Mouse (Mus musculus) Patski (cell line): ENCODE measurements around the gene Gpc3. TPM values are rescaled to one million over a fixed set of nuclear protein-coding genes. Genes with fewer than 3 reads are reported as not detected.

ENCODE experiments used
- ATAC-seq: fragments of 100-300 bp; one replicate; pipeline ENCODE4 v1.8.0; 2021
- CTCF ChIA-PET: fragments of 350-600 bp; sonication (Branson Sonifier 250); formaldehyde crosslinking; loops from one replicate; lab custom pipeline; 2022; ENCODE audit warnings: inconsistent platforms; lab: Charles Lee
- POLR2A ChIA-PET: fragments of 350-600 bp; sonication (Branson Sonifier 250); formaldehyde crosslinking; loops from one replicate; lab custom pipeline; 2022; ENCODE audit warnings: antibody characterized with exemption, inconsistent platforms; lab: Charles Lee
- DNase-seq: peaks from one replicate; pipeline ENCODE4 v3.0.0-alpha.2; 2011; ENCODE audit warnings: low read depth, low spot score
- H3K27me3 ChIP-seq: fragments of 371-371 bp; one replicate; pipeline ENCODE4 v1.5.1; 2021
- CTCF ChIP-seq: fragments of 100-300 bp; IDR thresholded peaks from one replicate; pipeline ENCODE4 v1.5.1; 2021
- in situ Hi-C: fragments of 300-500 bp; cut with MboI; formaldehyde crosslinking; loops from 3 replicates; pipeline ENCODE4 v1.11.1; 2018; ENCODE audit warnings: low pct_unique_long_range_greater_than_20kb, mixed read lengths
- polyA plus RNA-seq: library from polyadenylated mRNA; unstranded; gene quantifications from one replicate; pipeline ENCODE4 v1.2.3, GENCODE M21; 2021

Gpc3 gene
- polyA plus RNA-seq, 1 experiment from 2014 or later, result 8.0 TPM

GRCm38 (mm10) chrX:52558526-52558925, 55.2 kb downstream of the Gpc3 start:
- ChIA-PET CTCF (no interaction called here), POLR2A (interaction anchor here (0.6 kb wide), 1 partner anchor 106 kb away, joined by 3 read pairs; no protein-coding TSS in a partner anchor)
- ATAC-seq (no peak), DNase-seq (no peak)
- no peak for TF ChIP-seq CTCF
- in situ Hi-C loops, result no loop called here
- H3K27me3 ChIP-seq, result peaks cover 55% of the 10 kb centered on the region

GRCm38 (mm10) chrX:52557489-52557888, 56.3 kb downstream of the Gpc3 start:
- ATAC-seq (no peak), DNase-seq (no peak)
- peaks cover 50% of the 10 kb centered on the region for H3K27me3 ChIP-seq
- no peak for TF ChIP-seq CTCF
- in situ Hi-C loops, result no loop called here
- POLR2A ChIA-PET, result no interaction called here
- CTCF ChIA-PET, result no interaction called here

DNA sequence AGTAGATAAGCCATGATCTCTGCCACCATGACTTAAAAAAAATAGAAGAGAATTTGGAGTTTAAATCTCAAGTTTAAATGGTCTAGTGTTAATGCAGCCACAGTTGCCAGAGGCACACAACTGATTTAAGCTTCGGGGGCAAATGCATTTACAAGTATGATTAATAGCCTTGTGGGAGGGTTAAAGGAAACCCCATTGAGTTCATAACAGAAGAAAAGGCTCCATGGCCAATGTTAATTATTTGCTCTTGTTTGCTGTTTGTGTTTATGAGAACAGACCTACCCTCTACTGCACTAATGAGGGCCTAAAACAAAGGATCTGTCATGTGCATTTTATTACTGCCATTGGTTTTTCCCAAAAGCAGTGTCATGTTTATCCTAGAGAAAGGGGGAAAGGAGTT, 62.5 kb downstream of the Gpc3 start:
- in situ Hi-C loops, result no loop called here
- TF ChIP-seq CTCF, result no peak
- ATAC-seq (no peak), DNase-seq (no peak)
- CTCF ChIA-PET, result no interaction called here
- POLR2A ChIA-PET, result interaction anchor here (0.7 kb wide), 1 partner anchor 9 kb away, joined by 3 read pairs; no protein-coding TSS in a partner anchor
- H3K27me3 ChIP-seq, result peaks cover 62% of the 10 kb centered on the region

GRCm38 (mm10) chrX:52544623-52545022, 69.1 kb downstream of the Gpc3 start:
- in situ Hi-C loops, result no loop called here
- POLR2A ChIA-PET, result no interaction called here
- CTCF ChIA-PET, result no interaction called here
- no peak for DNase-seq
- TF ChIP-seq CTCF, result no peak
- no peak for ATAC-seq
- H3K27me3 ChIP-seq, result peaks cover 80% of the 10 kb centered on the region

GRCm38 (mm10) chrX:52537282-52537681, 76.5 kb downstream of the Gpc3 start:
- ATAC-seq (no peak), DNase-seq (no peak)
- POLR2A ChIA-PET, result no interaction called here
- H3K27me3 ChIP-seq, result peaks cover 51% of the 10 kb centered on the region
- in situ Hi-C loops, result no loop called here
- CTCF ChIA-PET, result no interaction called here
- TF ChIP-seq CTCF, result no peak

DNA sequence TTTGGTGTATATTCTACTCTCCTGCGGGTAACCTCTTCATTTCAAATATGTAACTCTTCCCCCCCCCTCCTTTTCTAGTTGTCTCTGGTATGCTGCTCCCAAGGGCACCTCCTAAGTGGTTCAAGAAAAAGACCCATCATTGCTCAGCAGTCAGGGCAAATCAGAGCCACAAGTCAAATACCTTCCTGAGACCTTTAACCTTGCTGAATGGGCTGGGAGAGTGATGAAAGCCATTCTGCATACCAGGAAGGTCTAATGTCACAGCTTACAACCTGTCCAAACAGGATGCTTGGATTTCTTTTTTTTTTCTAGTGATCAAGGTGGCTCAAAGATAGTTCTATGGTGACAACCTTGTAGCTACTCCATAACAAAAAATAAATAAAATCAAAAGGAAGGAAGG, 80.0 kb downstream of the Gpc3 start:
- ATAC-seq (no peak), DNase-seq (no peak)
- in situ Hi-C loops, result no loop called here
- TF ChIP-seq CTCF, result no peak
- CTCF ChIA-PET, result no interaction called here
- POLR2A ChIA-PET, result no interaction called here
- peaks cover 39% of the 10 kb centered on the region for H3K27me3 ChIP-seq

DNA sequence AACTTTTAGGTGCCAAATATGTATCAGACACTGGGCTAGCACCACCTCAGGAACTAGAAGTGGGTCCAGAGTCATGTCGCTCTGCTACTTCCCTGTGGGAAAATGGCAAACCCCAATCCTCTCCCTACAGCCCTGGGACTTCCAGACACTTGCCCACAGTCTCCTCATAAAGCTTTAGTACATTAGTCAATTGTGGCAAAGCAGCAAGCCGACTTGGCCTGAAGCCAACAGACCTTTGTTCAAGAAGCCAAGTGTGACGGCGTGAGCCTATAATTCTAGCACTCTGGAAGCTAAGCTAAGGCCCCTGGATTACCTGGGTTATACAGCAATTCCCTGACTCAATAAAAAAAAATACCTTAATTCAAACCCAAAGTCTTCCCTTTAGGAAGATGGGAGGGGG, 80.7 kb downstream of the Gpc3 start:
- CTCF ChIA-PET, result no interaction called here
- no peak for ATAC-seq

DNA sequence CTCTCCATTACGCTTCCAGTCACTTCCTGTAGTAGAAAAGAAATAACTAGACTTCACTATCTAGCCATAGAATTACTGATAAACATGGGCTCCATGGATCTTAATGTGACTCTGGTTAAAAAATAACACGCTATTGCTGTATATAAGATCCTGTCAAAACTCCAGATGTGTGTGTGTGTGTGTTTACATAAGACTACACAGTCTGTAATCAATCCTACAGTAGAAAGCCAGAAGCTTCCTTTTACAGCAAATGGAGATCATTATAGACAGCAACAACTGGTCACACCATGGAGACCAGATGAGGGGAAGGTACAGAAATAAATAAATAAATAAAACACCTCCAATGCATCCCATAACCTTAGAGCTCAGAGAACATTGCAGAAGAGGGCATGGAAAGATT, 81.6 kb downstream of the Gpc3 start:
- ChIA-PET CTCF (no interaction called here), POLR2A (no interaction called here)
- TF ChIP-seq CTCF, result no peak
- H3K27me3 ChIP-seq, result peaks cover 35% of the 10 kb centered on the region
- DNase-seq, result no peak
- in situ Hi-C loops, result no loop called here
- ATAC-seq, result no peak

More for the DNA sequence above, 80.7 kb downstream of the Gpc3 start:
- in situ Hi-C loops, result no loop called here
- no peak for DNase-seq
- POLR2A ChIA-PET, result no interaction called here
- TF ChIP-seq CTCF, result no peak
- peaks cover 34% of the 10 kb centered on the region for H3K27me3 ChIP-seq

DNA sequence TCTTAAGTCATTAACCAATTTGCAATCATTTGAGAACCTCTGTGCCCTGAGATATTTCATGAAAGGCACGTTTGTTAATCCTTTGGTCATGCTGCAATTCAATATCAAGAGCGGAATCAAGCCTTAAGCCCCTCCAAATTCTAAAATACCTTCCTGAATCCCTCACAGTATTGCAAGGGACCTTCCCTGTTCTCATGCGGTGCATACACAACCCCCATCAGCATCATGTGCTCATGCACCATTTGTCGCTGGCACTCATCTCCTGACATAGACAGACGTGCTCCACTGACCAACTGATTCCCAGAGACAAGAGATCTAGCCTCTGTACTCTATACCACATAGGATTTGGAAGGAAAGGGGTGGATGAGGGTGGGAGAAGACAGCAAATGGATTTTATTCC, 87.7 kb downstream of the Gpc3 start:
- POLR2A ChIA-PET, result no interaction called here

GRCm38 (mm10) chrX:52525132-52525531, 88.6 kb downstream of the Gpc3 start:
- peaks cover 75% of the 10 kb centered on the region for H3K27me3 ChIP-seq
- DNase-seq (no peak), ATAC-seq (no peak)
- ChIA-PET CTCF (no interaction called here), POLR2A (no interaction called here)
- no peak for TF ChIP-seq CTCF
- in situ Hi-C loops, result no loop called here

More for the DNA sequence above, 87.7 kb downstream of the Gpc3 start:
- ATAC-seq, result no peak
- peaks cover 68% of the 10 kb centered on the region for H3K27me3 ChIP-seq
- in situ Hi-C loops, result no loop called here
- no peak for TF ChIP-seq CTCF
- CTCF ChIA-PET, result no interaction called here
- DNase-seq, result no peak

GRCm38 (mm10) chrX:52514553-52514952, 99.2 kb downstream of the Gpc3 start:
- DNase-seq (no peak), ATAC-seq (no peak)
- ChIA-PET CTCF (interaction anchor here (1.2 to 1.3 kb wide), 2 partner anchors 13 to 21 kb away, joined by 3 read pairs; no protein-coding TSS in a partner anchor), POLR2A (no interaction called here)
- TF ChIP-seq CTCF, result no peak
- peaks cover 51% of the 10 kb centered on the region for H3K27me3 ChIP-seq
- in situ Hi-C loops, result no loop called here

DNA sequence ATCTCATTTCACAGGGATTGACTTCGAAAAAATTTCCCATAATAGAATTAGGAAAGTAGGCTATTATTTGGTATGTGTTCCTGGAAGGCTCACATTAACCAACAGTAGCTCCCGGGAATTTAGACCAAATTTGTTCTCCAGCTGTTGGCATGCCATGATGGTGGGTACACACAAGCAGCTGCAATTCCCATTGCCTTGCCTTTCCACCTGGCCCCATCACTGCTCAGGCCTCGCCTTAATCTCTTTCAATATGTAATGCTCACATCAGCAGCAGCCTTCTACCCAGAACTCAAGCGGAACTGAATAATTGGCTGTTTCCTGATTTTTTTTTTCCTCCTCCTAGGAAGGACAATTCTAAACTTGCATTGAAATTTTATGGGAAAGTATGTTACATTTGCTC, 102.6 kb downstream of the Gpc3 start:
- H3K27me3 ChIP-seq, result peaks cover 51% of the 10 kb centered on the region
- in situ Hi-C loops, result no loop called here
- CTCF ChIA-PET, result interaction anchor here (0.9 to 1.3 kb wide), 2 partner anchors 10 to 12 kb away, joined by 3 read pairs; no protein-coding TSS in a partner anchor
- POLR2A ChIA-PET, result no interaction called here
- DNase-seq (no peak), ATAC-seq (no peak)
- TF ChIP-seq CTCF, result no peak
